Mouse (Mus musculus) G1E (cell line): Measurements from ENCODE around the gene Slc4a4.

Experiments
- CTCF ChIP-seq: IDR thresholded peaks from 2 replicates; pipeline ENCODE4 v1.5.1; 2012; ENCODE audit warnings: low read depth, low read length, inconsistent platforms, mixed read lengths
- GATA1 ChIP-seq: IDR thresholded peaks from 2 replicates; pipeline ENCODE4 v1.6.1; 2012; ENCODE audit warnings: borderline replicate concordance, low read length, inconsistent platforms, mixed read lengths

- no peak for TF ChIP-seq CTCF
- no peak for TF ChIP-seq GATA1
These were observed 331.6 kb downstream of the Slc4a4 start for GRCm38 (mm10) chr5:89218222-89218621.
